In the genomic region with DNA sequence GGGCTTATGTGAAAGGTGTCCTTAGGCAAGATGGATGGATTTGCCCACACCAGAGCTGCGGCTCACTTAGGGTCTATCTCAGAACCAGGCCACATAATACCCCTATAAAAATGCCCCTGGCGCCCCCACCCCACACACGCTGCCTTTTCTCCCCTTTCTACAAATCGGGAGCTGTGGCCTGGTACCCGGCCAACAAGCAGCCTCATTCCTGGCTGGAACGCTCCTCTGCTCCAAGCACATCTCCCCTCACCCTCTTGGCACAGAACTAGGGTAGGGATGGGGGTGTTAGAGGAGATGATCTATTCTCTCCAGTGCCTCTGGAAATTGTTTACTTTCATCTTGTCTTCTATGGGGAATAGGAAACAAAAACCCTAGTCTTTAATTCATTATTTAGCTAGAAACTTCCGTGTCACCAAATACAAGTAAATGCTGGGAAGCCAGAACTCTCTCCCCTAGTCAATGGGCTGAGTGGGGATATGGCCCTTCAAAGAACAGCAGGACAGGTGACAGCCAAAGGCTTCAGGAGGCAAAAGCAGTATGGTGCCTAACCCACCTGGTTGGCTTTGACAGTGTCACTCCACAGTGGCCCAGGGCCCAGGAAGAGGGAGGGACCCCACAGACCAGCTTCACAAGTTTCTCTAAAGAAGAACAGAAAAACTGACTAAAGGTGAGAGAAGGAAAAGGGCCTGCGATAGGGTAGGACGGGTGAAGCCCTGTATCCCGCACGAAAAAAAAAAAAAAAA, we compare ENCODE assay signal across 12 mouse cellular contexts. TPM values are rescaled to one million over a fixed set of nuclear protein-coding genes. Genes with fewer than 3 reads are reported as not detected.
DNase-seq lines count a peak whose midpoint lies in the region; ATAC-seq and TF ChIP-seq lines count a peak whose summit lies in the region.
"Had no signal": no experiment of that assay in that cellular context is flagged by ENCODE, and none has a peak within 500 bp of the region (broad histone marks: within the 10 kb centered on the region; RNA-seq: fewer than 3 reads in every experiment).

No protein-coding gene starts in this region.

- no peaks in the 10 kb centered on the region for H3K9me3 ChIP-seq in forebrain, embryonic 15.5 days
- no peaks in the 10 kb centered on the region for H3K9me3 ChIP-seq in midbrain, postnatal 0 days (ENCODE audit: low read length)
- H3K9me3 ChIP-seq: G1E had no signal

- intact Hi-C loops in left cerebral cortex, adult 2 months (cut with DNase I), result no loop called here

- no peak for ATAC-seq in forebrain, embryonic 15.5 days (replicated peaks)
- no peak for ATAC-seq in midbrain, postnatal 0 days (ENCODE audit: low FRiP score)
- ATAC-seq in megakaryocyte-erythroid progenitor cell, adult 5-6 weeks (replicated peaks; ENCODE audit: low FRiP score, low TSS enrichment, poor library complexity, severe bottlenecking), result no peak
- ATAC-seq in activated CD4-positive, CD25-positive, alpha-beta regulatory T cell, adult 4 months, result no peak

- WGBS in forebrain, embryonic 15.5 days, result 9% methylated on average over 11 of the region's 11 CpGs
- 13% methylated on average over 10 of the region's 11 CpGs for WGBS in midbrain, postnatal 0 days

- peaks cover 91% of the 10 kb centered on the region for H3K4me1 ChIP-seq in forebrain, embryonic 15.5 days
- 0 out of 2 replicates have a peak, but pooled peaks cover 5% of the 10 kb centered on the region for H3K4me1 ChIP-seq in midbrain, postnatal 0 days (ENCODE audit: insufficient read depth, low read length)

- H3K4me3 ChIP-seq in left cerebral cortex, adult 2 months, result peak overlapping the region; percentile 0; the same call in 1 of the 2 replicates
- H3K4me3 ChIP-seq in forebrain, embryonic 15.5 days, result peak overlapping the region; percentile 21
- H3K4me3 ChIP-seq in midbrain, postnatal 0 days (ENCODE audit: low read depth, low read length), result no peak overlapping the region

- H3K27ac ChIP-seq in left cerebral cortex, adult 2 months, result peak overlapping the region; percentile 96
- peak overlapping the region; percentile 97 for H3K27ac ChIP-seq in forebrain, embryonic 15.5 days (replicated peaks)
- peak overlapping the region; percentile 67 for H3K27ac ChIP-seq in midbrain, postnatal 0 days (ENCODE audit: low read depth, low read length)
- H3K27ac ChIP-seq: kidney, postnatal 0 days had no signal

- no peak for DNase-seq in left cerebral cortex, adult 2 months (ENCODE audit: extremely low spot score in 1 of 2, low spot score in 2 of 2)
- DNase-seq in left cerebral cortex, adult 18-20 months (ENCODE audit: low spot score in 2 of 2), result no peak
- DNase-seq in cerebellum, postnatal 25 days, result peak; percentile 52 to 61
- DNase-seq in midbrain, postnatal 0 days (ENCODE audit: low spot score), result peak; percentile 64
- no peak for DNase-seq in retina, embryonic 14.5 days (ENCODE audit: low spot score)
- DNase-seq: adrenal gland, postnatal 36 days; heart, postnatal 14 days had no signal

- peak overlapping the region; percentile 65 for H3K9ac ChIP-seq in forebrain, embryonic 15.5 days (replicated peaks)
- no peak overlapping the region for H3K9ac ChIP-seq in midbrain, postnatal 0 days (replicated peaks; ENCODE audit: low read length, poor library complexity, severe bottlenecking)

- H3K27me3 ChIP-seq in forebrain, embryonic 15.5 days, result peaks cover 14% of the 10 kb centered on the region
- H3K27me3 ChIP-seq in midbrain, postnatal 0 days (ENCODE audit: insufficient read depth, low read length), result peaks cover 57% of the 10 kb centered on the region

- peak overlapping the region; percentile 43 for H3K4me2 ChIP-seq in forebrain, embryonic 15.5 days (replicated peaks)
- no peak overlapping the region for H3K4me2 ChIP-seq in midbrain, postnatal 0 days (ENCODE audit: low read depth, low read length, poor library complexity, severe bottlenecking)

- no peaks in the 10 kb centered on the region for H3K36me3 ChIP-seq in forebrain, embryonic 15.5 days
- no peaks in the 10 kb centered on the region for H3K36me3 ChIP-seq in midbrain, postnatal 0 days (ENCODE audit: insufficient read depth, low read length)

- no peak for TF ChIP-seq CTCF in left cerebral cortex, adult 2 months (IDR thresholded peaks at IDR 0.05)
- no peak for TF ChIP-seq CTCF in midbrain, postnatal 0 days (IDR thresholded peaks at IDR 0.05)

RNA-seq across cellular contexts. Expression of gene Nfix, which starts 21.3 kb away (rescaled TPM):
- 100 to 1,000 TPM; 347 to 350 TPM for total RNA-seq in left cerebral cortex, adult 2 months (2021)
- 100 to 1,000 TPM; 291 to 300 TPM for total RNA-seq in left cerebral cortex, adult 18-20 months (2021)
- polyA plus RNA-seq in forebrain, embryonic 15.5 days (2015; fragmentation: Nextera tagmentation; extraction: Ambion mirVana), result 413 and 445 TPM in 2 replicates
- 40.1 and 62.5 TPM in 2 replicates for total RNA-seq in midbrain, postnatal 0 days (2014; rRNA removed)
- 41.7 and 53.7 TPM in 2 replicates for polyA plus RNA-seq in midbrain, postnatal 0 days (2015; fragmentation: Nextera tagmentation; extraction: Ambion mirVana)
- 73.4 and 79.7 TPM in 2 replicates for total RNA-seq in megakaryocyte-erythroid progenitor cell, adult 5-6 weeks (2014; fragmentation: Nextera tagmentation)
- 13.3 and 26.0 TPM in 2 replicates for total RNA-seq in megakaryocyte-erythroid progenitor cell, adult 5-6 weeks (2017)
- polyA plus RNA-seq in activated CD4-positive, CD25-positive, alpha-beta regulatory T cell, adult 4 months (2017; shearing (Covaris generic)), result 1 to 10 TPM; 2.0 to 2.2 TPM

RNA-seq across cellular contexts. Expression of gene Dand5, which starts 43.8 kb away (rescaled TPM):
- total RNA-seq in left cerebral cortex, adult 2 months (2021), result 10 to 100 TPM in 1 of 2 experiments, 1 to 10 TPM in 1; 9.7 to 11.1 TPM
- total RNA-seq in left cerebral cortex, adult 18-20 months (2021), result 10 to 100 TPM; 10.2 to 10.8 TPM
- polyA plus RNA-seq in forebrain, embryonic 15.5 days (2015; fragmentation: Nextera tagmentation; extraction: Ambion mirVana), result 8.1 and 8.9 TPM in 2 replicates
- 7.6 and 7.7 TPM in 2 replicates for total RNA-seq in midbrain, postnatal 0 days (2014; rRNA removed)
- polyA plus RNA-seq in midbrain, postnatal 0 days (2015; fragmentation: Nextera tagmentation; extraction: Ambion mirVana), result 12.6 and 14.5 TPM in 2 replicates
- total RNA-seq in megakaryocyte-erythroid progenitor cell, adult 5-6 weeks (2014; fragmentation: Nextera tagmentation), result 4.7 TPM in 2 replicates
- total RNA-seq in megakaryocyte-erythroid progenitor cell, adult 5-6 weeks (2017), result 3.5 and 3.7 TPM in 2 replicates
- polyA plus RNA-seq in activated CD4-positive, CD25-positive, alpha-beta regulatory T cell, adult 4 months (2017; shearing (Covaris generic)), result 1 to 10 TPM; 4.2 to 4.5 TPM

RNA-seq across cellular contexts. Expression of gene Gadd45gip1, which starts 52.5 kb away (rescaled TPM):
- total RNA-seq in left cerebral cortex, adult 2 months (2021), result 10 to 100 TPM; 23.9 to 25.8 TPM
- 10 to 100 TPM; 26.6 to 28.5 TPM for total RNA-seq in left cerebral cortex, adult 18-20 months (2021)
- 36.3 and 39.9 TPM in 2 replicates for polyA plus RNA-seq in forebrain, embryonic 15.5 days (2015; fragmentation: Nextera tagmentation; extraction: Ambion mirVana)
- 27.5 and 28.2 TPM in 2 replicates for total RNA-seq in midbrain, postnatal 0 days (2014; rRNA removed)
- polyA plus RNA-seq in midbrain, postnatal 0 days (2015; fragmentation: Nextera tagmentation; extraction: Ambion mirVana), result 42.9 and 45.1 TPM in 2 replicates
- 28.3 and 31.1 TPM in 2 replicates for total RNA-seq in megakaryocyte-erythroid progenitor cell, adult 5-6 weeks (2014; fragmentation: Nextera tagmentation)
- 53.1 and 61.8 TPM in 2 replicates for total RNA-seq in megakaryocyte-erythroid progenitor cell, adult 5-6 weeks (2017)
- polyA plus RNA-seq in activated CD4-positive, CD25-positive, alpha-beta regulatory T cell, adult 4 months (2017; shearing (Covaris generic)), result 10 to 100 TPM; 18.5 to 21.5 TPM

RNA-seq across cellular contexts. Expression of gene G430095P16Rik, which starts 56.0 kb away (rescaled TPM):
- total RNA-seq in left cerebral cortex, adult 2 months (2021), result not detected
- total RNA-seq in left cerebral cortex, adult 18-20 months (2021), result not detected
- polyA plus RNA-seq in forebrain, embryonic 15.5 days (2015; fragmentation: Nextera tagmentation; extraction: Ambion mirVana), result 2.7 TPM in 2 replicates
- total RNA-seq in midbrain, postnatal 0 days (2014; rRNA removed), result not detected in 2 replicates
- polyA plus RNA-seq in midbrain, postnatal 0 days (2015; fragmentation: Nextera tagmentation; extraction: Ambion mirVana), result 0.39 and 0.71 TPM in 2 replicates
- total RNA-seq in megakaryocyte-erythroid progenitor cell, adult 5-6 weeks (2014; fragmentation: Nextera tagmentation), result 25.7 and 28.1 TPM in 2 replicates
- total RNA-seq in megakaryocyte-erythroid progenitor cell, adult 5-6 weeks (2017), result 8.2 and 11.4 TPM in 2 replicates
- 10 to 100 TPM; 20.2 to 37.5 TPM for polyA plus RNA-seq in activated CD4-positive, CD25-positive, alpha-beta regulatory T cell, adult 4 months (2017; shearing (Covaris generic))

Comparison
In these comparisons a context has a peak if more than half of its experiments do, and no peak if none do; other contexts are left out.
1. DNase-seq: peak in cerebellum, postnatal 25 days (2 of 2) and midbrain, postnatal 0 days (single experiment); none in left cerebral cortex, adult 2 months (0 of 2), left cerebral cortex, adult 18-20 months (0 of 2) and retina, embryonic 14.5 days (single experiment).
2. Peak in every context shown above with its lines, with median percentiles within 50 percentile points of each other: H3K27ac ChIP-seq.